Mouse (Mus musculus) left cerebral cortex, postnatal 10 days (tissue): ENCODE measurements around the gene Prc1. TPM values are rescaled to one million over a fixed set of nuclear protein-coding genes. Genes with fewer than 3 reads are reported as not detected.
"Not testable (repeated sequence)": the region's sequence is repeated elsewhere in the genome, so short reads cannot be mapped to it uniquely, and the experiment has no call there.

Experiments used
- DNase-seq, 2 experiments: peaks; one replicate each; pipeline ENCODE4 v3.0.0; 2021 to 2022; ENCODE audit warnings: low spot score in 2 of 2, mixed read lengths in 1 of 2; ENCODE audit errors: extremely low spot score in 1 of 2
- intact Hi-C: fragments of 180-260 bp; cut with DNase I; formaldehyde crosslinking; loops from one replicate; pipeline ENCODE4 v1.15.1; 2025
- total RNA-seq, 2 experiments: library from RNA; stranded (reverse); gene quantifications; 2 replicates each; pipeline ENCODE4 v1.2.3; 2021

Prc1 gene
- total RNA-seq, 2 experiments from 2014 or later, result 5.1 to 8.8 TPM

DNA sequence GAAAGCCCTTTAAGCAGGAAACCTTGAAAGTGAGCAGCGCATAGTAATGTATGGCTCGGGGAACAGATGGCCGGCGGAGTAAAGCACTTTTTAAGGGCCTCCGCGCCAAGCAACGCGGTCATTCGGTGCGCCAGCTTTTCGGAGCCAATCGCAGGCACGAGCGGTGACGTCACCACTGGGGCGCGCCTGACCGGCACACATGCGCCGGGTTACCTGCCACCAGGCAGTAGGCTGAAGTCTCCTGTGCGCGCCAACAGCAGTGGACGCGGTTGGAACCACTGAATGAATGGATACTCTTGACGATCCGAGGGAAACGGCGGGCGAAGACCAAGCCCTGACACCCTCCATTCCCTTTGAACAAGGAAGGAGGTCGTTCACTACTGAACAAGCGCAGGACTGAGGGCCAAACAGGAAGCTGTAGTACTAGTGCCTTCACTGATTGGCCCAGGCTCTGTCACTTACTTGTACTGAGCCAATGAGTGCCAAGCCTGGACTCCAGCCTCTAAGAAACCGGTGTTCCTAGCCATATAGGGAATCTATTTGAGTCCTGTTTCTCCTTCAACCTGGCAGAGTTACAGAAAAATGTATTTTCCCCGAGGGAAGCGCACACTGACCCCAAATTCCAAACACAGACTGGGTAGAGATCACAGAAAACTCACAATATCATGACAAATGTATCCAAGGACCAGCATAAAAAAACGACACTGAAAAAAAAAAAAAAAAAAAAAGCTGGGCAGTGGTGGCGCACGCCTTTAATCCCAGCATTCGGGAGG lies 30.0 kb downstream of the Prc1 start, which contains the start of gene Rccd1:
Rccd1 (minus strand) TSS at position 412 of the 773 bp plus-strand sequence.
- intact Hi-C loops, result no loop called here

DNA sequence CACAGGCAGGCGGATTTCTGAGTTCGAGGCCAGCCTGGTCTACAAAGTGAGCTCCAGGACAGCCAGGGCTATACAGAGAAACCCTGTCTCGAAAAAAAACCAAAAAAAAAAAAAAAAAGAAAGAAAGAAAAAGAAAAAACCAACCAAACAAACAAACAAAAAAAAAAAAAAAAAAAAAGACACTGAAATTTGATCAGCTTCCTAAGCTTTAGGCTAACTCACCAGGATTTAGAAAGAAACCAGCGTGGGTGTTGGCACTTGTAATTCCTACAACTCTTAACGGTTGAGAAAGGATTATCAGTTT lies 30.5 kb downstream of the Prc1 start:
- intact Hi-C loops, DNase-seq: not testable (repeated sequence)

More for the DNA sequence above, 30.0 kb downstream of the Prc1 start, which contains the start of gene Rccd1:
- DNase-seq, result peak; percentile 95 to 97

DNA sequence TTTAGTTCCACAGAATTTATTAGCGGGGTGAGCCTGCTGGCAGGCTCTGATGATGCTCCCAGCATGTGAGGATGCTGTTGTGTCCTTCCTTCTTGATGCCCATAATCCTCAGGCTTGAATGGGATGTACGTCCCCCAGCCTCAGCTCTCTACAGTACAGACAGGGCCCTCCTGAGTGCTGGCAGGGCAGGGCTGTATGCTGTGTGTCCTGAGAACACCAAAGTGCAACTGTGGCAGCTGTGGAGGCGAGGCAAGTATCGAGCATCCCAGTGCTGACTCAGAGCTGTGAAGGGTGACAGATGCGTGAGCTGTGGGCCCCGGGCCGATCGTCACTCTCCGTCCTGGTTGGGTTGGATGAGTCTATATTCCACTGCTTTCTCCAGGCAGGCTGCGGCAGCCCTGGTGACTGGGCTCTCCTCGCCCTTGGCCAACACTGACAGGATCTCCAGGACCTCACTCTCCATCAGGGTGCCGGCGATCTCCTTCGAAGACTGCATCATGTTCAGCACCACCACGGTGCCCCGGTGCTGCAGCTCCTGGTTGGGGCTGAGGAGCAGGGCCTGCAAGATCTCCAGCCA lies 31.1 kb downstream of the Prc1 start:
- intact Hi-C loops, result no loop called here
- no peak for DNase-seq

DNA sequence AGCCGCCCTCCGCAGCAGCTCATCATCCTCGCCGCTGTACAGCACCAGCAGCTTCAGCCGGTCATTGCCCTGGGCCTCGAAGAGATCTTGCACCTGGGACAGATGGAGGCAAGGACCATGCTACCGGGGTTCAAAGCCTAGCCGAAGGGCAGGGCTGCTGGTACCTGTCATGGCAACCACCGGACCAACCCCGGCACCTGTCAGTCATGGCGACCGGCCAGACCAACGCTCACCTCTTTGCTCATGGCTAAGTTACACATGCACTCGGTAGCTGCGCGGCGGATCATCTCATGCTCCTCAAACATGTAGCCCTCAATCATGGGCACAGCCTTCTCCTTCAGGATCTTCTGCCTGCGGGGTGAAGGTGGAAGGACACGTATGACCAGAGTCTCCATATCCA lies 31.8 kb downstream of the Prc1 start:
- intact Hi-C loops, result no loop called here
- no peak for DNase-seq

- no peak for DNase-seq
- intact Hi-C loops, result no loop called here
Measured at GRCm38 (mm10) chr7:80330278-80330677, 36.0 kb downstream of the Prc1 start.

DNA sequence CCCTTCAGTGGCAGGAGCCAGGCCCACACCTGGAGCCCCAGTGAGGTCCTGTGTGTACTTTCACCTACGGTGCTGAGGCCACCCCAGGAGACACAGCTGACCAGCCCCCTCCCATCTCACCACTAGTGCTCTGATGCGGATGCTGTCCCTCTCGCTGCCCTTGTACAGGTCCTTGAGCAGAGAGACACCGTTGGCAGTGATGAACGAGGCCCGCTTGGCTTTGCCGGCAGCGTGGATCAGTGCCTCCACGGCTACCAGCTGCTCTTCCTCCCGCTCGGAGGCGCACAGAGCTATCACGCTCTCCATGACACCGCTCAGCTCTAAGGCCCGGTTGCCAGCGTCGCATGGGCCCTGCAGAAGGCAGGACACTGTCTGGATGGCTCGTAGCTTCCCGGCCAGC lies 37.2 kb downstream of the Prc1 start:
- no peak for DNase-seq
- intact Hi-C loops, result no loop called here

DNA sequence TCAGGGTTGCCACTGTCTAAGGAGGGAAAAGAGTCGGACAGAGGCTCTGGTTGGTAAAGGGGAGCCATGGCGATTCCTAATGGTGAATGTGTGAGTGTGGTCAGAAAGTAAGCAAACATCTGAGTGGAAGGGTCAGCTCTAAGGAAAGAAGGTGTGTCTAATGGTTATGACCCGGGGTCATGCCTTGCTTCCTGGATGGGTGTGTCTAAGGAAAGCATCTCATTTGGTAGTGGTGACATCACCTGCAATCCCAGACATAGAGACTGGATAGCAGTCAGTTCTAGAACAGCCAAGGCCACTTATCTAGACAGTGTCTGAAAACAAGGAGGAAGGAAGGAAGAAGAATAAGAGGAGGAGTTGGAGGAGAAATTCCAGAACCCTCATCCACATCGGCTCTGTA lies 40.6 kb downstream of the Prc1 start:
- intact Hi-C loops, result no loop called here
- DNase-seq, result no peak

- DNase-seq, result no peak
- intact Hi-C loops, result no loop called here
Measured at GRCm38 (mm10) chr7:80336932-80337331, 42.7 kb downstream of the Prc1 start.

GRCm38 (mm10) chr7:80339371-80339770 lies 45.1 kb downstream of the Prc1 start:
- no peak for DNase-seq
- intact Hi-C loops, result no loop called here

DNA sequence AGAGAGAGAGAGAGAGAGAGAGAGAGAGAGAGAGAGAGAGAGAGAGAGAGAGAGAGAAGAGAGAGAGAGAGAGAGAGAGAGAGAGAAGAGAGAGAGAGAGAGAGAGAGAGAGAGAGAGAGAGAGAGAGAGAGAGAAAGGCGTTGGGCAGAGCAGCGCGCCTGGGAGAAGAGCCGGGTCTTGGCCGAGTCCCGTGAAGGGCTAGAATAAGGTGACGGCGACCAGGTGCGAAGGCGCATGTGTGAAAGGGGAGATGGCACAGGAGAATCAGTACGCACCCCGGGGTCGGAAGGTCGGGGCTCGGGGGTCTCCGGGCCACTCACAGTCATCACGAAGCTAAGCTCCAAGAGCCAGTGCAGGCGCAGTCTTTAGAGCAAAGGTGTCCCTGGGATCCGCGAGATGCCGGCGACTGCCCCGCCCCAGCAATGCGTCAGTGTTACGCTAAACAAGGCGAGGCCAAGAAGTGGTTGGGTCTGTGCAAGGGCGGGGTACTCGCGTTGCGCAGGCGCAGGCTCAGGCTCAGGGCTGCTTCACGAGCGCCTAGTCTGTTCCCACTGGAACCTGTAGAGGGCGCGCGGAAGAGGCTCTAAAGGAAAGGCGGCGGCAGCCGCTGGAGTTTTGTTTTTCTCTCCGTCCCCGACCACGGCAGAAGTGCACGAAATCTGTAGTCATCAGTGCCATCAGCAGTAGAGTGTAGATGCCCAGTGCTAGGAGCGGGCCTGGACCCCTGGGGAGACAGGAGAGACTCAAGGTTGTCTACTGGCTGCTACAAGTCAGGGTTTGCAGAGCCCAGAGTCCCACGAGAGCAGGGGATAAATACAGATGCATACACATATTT lies 45.8 kb downstream of the Prc1 start:
- intact Hi-C loops, result loop anchor here (5.0 kb wide), 1 partner anchor 37 kb away; no protein-coding TSS in a partner anchor
- DNase-seq, result peak; percentile 97

DNA sequence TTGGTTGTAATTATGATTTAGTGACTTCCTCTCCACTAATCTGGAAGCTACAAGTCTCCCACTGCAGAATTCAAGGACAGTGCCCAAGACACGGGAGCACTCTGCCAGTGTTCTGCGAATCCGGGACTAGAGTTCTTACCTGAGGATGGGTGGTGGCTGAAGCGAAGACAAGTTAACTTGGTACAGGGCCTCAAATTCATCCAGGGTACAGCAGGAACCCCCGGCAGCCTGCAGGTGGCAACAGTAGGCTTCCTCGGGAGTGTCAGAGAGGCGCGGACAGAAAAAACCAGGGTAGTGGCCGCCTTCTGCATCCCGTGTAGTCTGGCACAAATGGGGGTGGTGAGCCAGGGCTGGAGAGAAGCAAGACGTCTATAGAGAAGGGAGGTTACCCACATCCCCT lies 46.5 kb downstream of the Prc1 start, which contains the start of gene Unc45a:
Unc45a (minus strand) TSS at position 213 of the 400 bp plus-strand sequence.
- intact Hi-C loops, result loop anchor here (5.0 kb wide), 1 partner anchor 37 kb away; no protein-coding TSS in a partner anchor
- DNase-seq, result peak; percentile 51 to 81

- intact Hi-C loops, result loop anchor here (5.0 kb wide), 1 partner anchor 36 kb away; no protein-coding TSS in a partner anchor
- no peak for DNase-seq
Measured at GRCm38 (mm10) chr7:80341793-80342192, 47.5 kb downstream of the Prc1 start.

- intact Hi-C loops, result loop anchor here (5.0 kb wide), 1 partner anchor 34 kb away; no protein-coding TSS in a partner anchor
Measured at GRCm38 (mm10) chr7:80342858-80343257, 48.6 kb downstream of the Prc1 start, which contains the start of gene Hddc3. TSS of gene Hddc3 (plus strand) at chr7:80343104.

DNA sequence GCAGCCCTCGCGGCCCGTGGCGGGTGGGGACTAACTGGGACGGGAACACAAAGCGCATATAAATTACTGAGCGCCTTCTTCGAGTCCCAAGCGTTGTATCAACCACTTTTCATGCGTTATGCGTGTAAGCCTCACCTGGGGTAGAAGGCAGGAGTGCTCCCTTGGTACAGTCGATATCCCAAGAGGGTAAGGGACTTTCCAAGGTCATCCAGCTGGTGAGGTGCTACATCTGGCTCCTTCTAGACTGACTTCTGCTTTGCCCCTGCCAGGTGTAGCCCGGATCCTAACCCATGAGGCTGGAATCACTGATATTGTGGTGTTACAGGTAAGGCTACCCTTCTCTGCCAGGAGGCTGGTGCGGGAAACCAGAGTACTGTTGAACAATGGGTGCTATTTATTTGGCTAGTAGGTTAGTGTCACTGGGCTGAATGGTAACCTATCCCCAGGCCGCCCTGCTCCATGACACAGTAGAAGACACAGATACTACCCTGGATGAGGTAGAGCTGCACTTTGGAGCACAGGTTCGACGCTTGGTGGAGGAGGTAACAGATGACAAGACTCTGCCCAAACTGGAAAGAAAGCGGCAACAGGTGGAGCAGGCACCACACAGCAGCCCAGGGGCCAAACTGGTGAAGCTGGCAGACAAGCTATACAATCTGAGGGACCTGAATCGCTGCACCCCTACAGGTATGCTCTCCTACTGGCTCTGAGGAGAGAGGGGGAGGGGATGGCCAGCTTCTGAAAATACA lies 49.2 kb downstream of the Prc1 start:
- DNase-seq, result no peak
- intact Hi-C loops, result loop anchor here (5.0 kb wide), 1 partner anchor 34 kb away; no protein-coding TSS in a partner anchor

More at GRCm38 (mm10) chr7:80342858-80343257, 48.6 kb downstream of the Prc1 start, which contains the start of gene Hddc3:
- DNase-seq, result peak; percentile 95 to 96

- intact Hi-C loops, result no loop called here
- no peak for DNase-seq
Measured at GRCm38 (mm10) chr7:80346173-80346572, 51.9 kb downstream of the Prc1 start.

DNA sequence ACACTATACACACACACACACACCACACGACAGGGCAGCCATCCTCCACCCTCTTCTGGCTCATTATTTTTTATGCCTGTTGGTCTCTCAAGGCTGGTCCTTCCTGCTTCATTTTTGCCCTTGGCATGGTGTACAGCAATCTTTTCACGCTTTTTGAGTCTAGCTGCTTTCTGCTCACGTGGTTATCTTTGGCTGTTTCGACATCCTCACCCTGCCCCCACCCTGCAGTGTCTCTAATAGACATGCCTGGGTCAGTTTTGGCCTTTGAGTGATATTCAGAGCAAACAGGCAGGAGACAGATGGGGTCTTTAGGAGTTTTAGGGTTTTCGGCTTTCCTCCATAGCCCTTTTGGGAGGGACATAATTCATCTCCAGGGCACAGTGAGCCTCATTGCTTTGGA lies 52.6 kb downstream of the Prc1 start:
- no peak for DNase-seq
- intact Hi-C loops, result no loop called here

GRCm38 (mm10) chr7:80347670-80348586 lies 53.7 kb downstream of the Prc1 start:
- intact Hi-C loops, result no loop called here
- no peak for DNase-seq
